In the genomic region with DNA sequence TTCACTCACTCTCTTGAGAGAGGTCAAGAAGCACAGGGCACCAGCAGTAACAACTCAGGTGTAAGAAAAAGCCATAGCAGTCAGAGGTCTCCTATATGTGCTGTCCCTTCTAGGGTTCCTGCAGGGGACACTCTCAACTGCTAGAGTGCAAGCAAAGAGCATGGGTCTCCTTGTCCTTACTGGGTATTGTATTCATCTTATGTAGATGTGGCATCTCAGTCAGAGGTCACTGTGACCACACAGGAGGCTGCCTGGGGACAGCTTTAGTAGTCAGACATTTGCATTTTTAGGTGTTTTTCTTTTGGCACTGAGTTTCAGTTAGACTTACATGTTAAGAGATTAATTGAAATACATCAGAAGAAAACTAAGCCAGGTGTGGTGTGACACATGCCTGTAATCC, we compare ENCODE assay signal across 31 mouse cellular contexts.
"Had no signal": no experiment of that assay in that cellular context is flagged by ENCODE, and none has a peak within 500 bp of the region (broad histone marks: within the 10 kb centered on the region; RNA-seq: fewer than 3 reads in every experiment).

No protein-coding gene starts in this region.

- H3K36me3 ChIP-seq: midbrain, embryonic 15.5 days had no signal

- H3K27ac ChIP-seq: left cerebral cortex, adult 2 months; limb, embryonic 10.5 days; limb, embryonic 12.5 days; limb, embryonic 13.5 days; limb, embryonic 15.5 days; liver, embryonic 12.5 days; liver, embryonic 13.5 days; liver, embryonic 14.5 days; liver, embryonic 15.5 days; lung, embryonic 15.5 days; midbrain, embryonic 10.5 days; midbrain, embryonic 12.5 days; midbrain, embryonic 13.5 days; midbrain, embryonic 15.5 days had no signal

- H3K27me3 ChIP-seq: limb, embryonic 12.5 days; limb, embryonic 13.5 days; limb, embryonic 15.5 days; liver, embryonic 12.5 days; liver, embryonic 13.5 days; liver, embryonic 15.5 days; lung, embryonic 15.5 days; megakaryocyte, embryonic 14.5 days; midbrain, embryonic 12.5 days; midbrain, embryonic 13.5 days; midbrain, embryonic 15.5 days had no signal

- DNase-seq: left cerebral cortex, postnatal 4 days; liver; liver, embryonic 13.5 days; liver, postnatal 0 days; lung, adult 18-20 months; lung, adult 2 months; lung, embryonic 14.5 days; lung, postnatal 10 days; lung, postnatal 14 days; lung, postnatal 36 days; lung, postnatal 4 days; midbrain, embryonic 14.5 days had no signal

- H3K9ac ChIP-seq: limb, embryonic 12.5 days; limb, embryonic 13.5 days; limb, embryonic 15.5 days; liver, embryonic 12.5 days; liver, embryonic 13.5 days; liver, embryonic 14.5 days; liver, embryonic 15.5 days; liver, postnatal 0 days; lung, embryonic 14.5 days; lung, embryonic 15.5 days; midbrain, embryonic 12.5 days; midbrain, embryonic 13.5 days; midbrain, embryonic 15.5 days had no signal

- ATAC-seq: liver, embryonic 12.5 days; liver, postnatal 0 days; lung, postnatal 0 days; midbrain, embryonic 13.5 days; midbrain, embryonic 15.5 days; midbrain, embryonic 16.5 days had no signal

- H3K4me3 ChIP-seq: left cerebral cortex, adult 2 months; limb, embryonic 10.5 days; limb, embryonic 12.5 days; limb, embryonic 13.5 days; limb, embryonic 15.5 days; liver, embryonic 12.5 days; liver, embryonic 13.5 days; liver, embryonic 15.5 days; lung, embryonic 15.5 days; megakaryocyte, embryonic 14.5 days; midbrain, embryonic 10.5 days; midbrain, embryonic 12.5 days; midbrain, embryonic 13.5 days; midbrain, embryonic 15.5 days; myocyte had no signal

- H3K9me3 ChIP-seq: limb, embryonic 10.5 days; limb, embryonic 12.5 days; limb, embryonic 13.5 days; limb, embryonic 15.5 days; liver, embryonic 12.5 days; liver, embryonic 13.5 days; liver, embryonic 15.5 days; lung, embryonic 15.5 days; megakaryocyte, embryonic 14.5 days; midbrain, embryonic 10.5 days; midbrain, embryonic 12.5 days; midbrain, embryonic 13.5 days; midbrain, embryonic 15.5 days had no signal

- H3K4me1 ChIP-seq: limb, embryonic 10.5 days; limb, embryonic 12.5 days; limb, embryonic 15.5 days; midbrain, embryonic 10.5 days; midbrain, embryonic 12.5 days; midbrain, embryonic 13.5 days; midbrain, embryonic 15.5 days had no signal

- H3K4me2 ChIP-seq: limb, embryonic 12.5 days; limb, embryonic 13.5 days; limb, embryonic 15.5 days; liver, embryonic 11.5 days; liver, embryonic 12.5 days; liver, embryonic 13.5 days; liver, embryonic 15.5 days; lung, embryonic 14.5 days; lung, embryonic 15.5 days; midbrain, embryonic 11.5 days; midbrain, embryonic 12.5 days; midbrain, embryonic 13.5 days; midbrain, embryonic 15.5 days had no signal
